Mouse (Mus musculus) spleen, adult 2 months (tissue): Measurements from ENCODE around the gene Bmp8b.

Experiments
- CTCF ChIP-seq: fragments of 200-500 bp; IDR thresholded peaks from 2 replicates; pipeline ENCODE4 v1.5.1; 2011; ENCODE audit warnings: mild to moderate bottlenecking, inconsistent platforms; ENCODE audit not compliant: insufficient read depth, insufficient read length, insufficient replicate concordance; ENCODE audit errors: extremely low read depth
- POLR2A ChIP-seq: fragments of 200-500 bp; IDR thresholded peaks from 2 replicates; pipeline ENCODE4 v1.6.1; 2011; ENCODE audit warnings: low read depth, low read length, inconsistent platforms

- no peak for TF ChIP-seq CTCF
- no peak for TF ChIP-seq POLR2A
These were observed 28.0 kb upstream of the Bmp8b start for GRCm38 (mm10) chr4:123076928-123077327.
